Mouse (Mus musculus): ENCODE data around the gene Srgap3. TPM values are rescaled to one million over a fixed set of nuclear protein-coding genes. Genes with fewer than 3 reads are reported as not detected.

Srgap3 gene
- polyA plus RNA-seq, 1 experiment from 2014 or later, result 37.2 TPM

DNA sequence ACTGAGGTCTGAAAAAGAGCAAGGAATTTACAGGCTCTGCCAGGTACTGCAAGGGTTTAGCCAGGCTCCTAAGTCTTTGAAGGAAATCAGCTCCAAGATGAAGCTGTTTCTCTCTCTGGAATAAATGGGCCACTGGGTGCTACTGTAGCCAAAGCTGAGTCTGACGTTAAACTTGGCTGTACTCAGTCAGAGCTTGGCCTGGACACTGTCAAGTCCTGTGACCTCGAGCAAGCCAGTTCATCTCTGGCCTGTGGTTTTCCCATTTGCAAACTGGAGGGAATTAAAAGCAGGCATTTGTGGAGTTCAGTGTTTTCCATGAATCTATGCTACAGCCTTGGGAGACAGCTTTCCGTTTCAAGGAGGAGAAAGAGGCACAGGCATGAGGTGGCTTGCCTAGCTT is 107.7 kb downstream of the Srgap3 start:
- H3K9ac ChIP-seq (replicated peaks; ENCODE audit: low read depth, low read length), result no peak overlapping the region
- H3K36me3 ChIP-seq (ENCODE audit: control insufficient read depth, insufficient read depth), result no peaks in the 10 kb centered on the region
- H3K9me3 ChIP-seq (ENCODE audit: control insufficient read depth, low read length), result no peaks in the 10 kb centered on the region
- WGBS, result 42% methylated on average over 3 of the region's 3 CpGs
- no peak for ATAC-seq
- H3K4me2 ChIP-seq (ENCODE audit: low read length), result no peak overlapping the region
- no peaks in the 10 kb centered on the region for H3K27me3 ChIP-seq (replicated peaks; ENCODE audit: control insufficient read depth, insufficient read depth, low read length)
- H3K4me1 ChIP-seq (replicated peaks; ENCODE audit: control insufficient read depth, insufficient read depth, low read length), result peaks cover 36% of the 10 kb centered on the region
- peak overlapping the region; percentile 76 for H3K27ac ChIP-seq (ENCODE audit: low read length)
- H3K4me3 ChIP-seq (replicated peaks; ENCODE audit: low read length), result no peak overlapping the region

DNA sequence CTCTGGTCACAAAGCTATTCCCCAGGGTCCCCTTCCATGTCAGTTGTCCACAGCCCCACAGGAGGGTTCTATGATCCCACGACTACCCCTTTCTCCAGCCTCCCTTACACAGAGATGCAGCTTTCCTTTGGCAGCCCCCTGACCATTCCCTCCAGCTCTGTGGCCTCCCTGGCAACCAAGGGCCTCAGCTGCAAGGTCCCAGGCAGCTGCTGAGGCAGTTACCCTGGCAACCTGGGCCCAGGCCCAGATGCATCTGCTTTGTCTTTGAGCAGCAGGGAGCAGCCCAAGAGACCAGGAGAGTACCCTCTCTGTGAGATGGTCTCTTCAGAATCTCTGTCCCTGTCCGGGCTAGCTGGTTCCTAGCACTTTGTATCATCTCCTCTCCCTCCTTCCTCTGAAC is 108.2 kb downstream of the Srgap3 start:
- no peaks in the 10 kb centered on the region for H3K27me3 ChIP-seq (replicated peaks; ENCODE audit: control insufficient read depth, insufficient read depth, low read length)
- no peaks in the 10 kb centered on the region for H3K36me3 ChIP-seq (ENCODE audit: control insufficient read depth, insufficient read depth)
- no peak overlapping the region for H3K4me2 ChIP-seq (ENCODE audit: low read length)
- no peak overlapping the region for H3K4me3 ChIP-seq (replicated peaks; ENCODE audit: low read length)
- H3K9me3 ChIP-seq (ENCODE audit: control insufficient read depth, low read length), result no peaks in the 10 kb centered on the region
- H3K4me1 ChIP-seq (replicated peaks; ENCODE audit: control insufficient read depth, insufficient read depth, low read length), result peaks cover 41% of the 10 kb centered on the region
- peak overlapping the region; percentile 76 for H3K27ac ChIP-seq (ENCODE audit: low read length)
- WGBS, result 4% methylated on average over 2 of the region's 2 CpGs
- peak; percentile 95 for ATAC-seq
- H3K9ac ChIP-seq (replicated peaks; ENCODE audit: low read depth, low read length), result no peak overlapping the region

DNA sequence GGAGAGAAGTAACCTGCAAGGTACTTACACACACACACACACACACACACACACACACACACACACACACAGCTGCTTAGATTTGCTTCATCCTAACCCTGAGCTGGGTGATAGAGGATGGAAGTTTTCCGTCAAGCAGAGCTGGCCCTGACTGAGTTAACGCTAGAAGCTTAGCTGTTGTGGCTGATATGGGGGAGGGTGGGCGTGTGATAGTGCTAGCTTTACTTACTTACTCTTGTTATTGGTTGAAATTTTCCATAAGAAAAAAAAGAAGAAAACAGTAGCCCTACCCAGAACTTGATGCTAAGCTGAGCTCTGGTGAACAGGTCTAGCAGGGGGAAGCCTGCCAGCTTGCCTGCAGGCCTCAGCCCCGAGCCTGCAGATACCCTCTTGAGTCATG is 110.4 kb downstream of the Srgap3 start:
- H3K4me1 ChIP-seq (replicated peaks; ENCODE audit: control insufficient read depth, insufficient read depth, low read length), result peaks cover 45% of the 10 kb centered on the region
- no peak overlapping the region for H3K27ac ChIP-seq (ENCODE audit: low read length)
- 81% methylated on average over 4 of the region's 4 CpGs for WGBS

DNA sequence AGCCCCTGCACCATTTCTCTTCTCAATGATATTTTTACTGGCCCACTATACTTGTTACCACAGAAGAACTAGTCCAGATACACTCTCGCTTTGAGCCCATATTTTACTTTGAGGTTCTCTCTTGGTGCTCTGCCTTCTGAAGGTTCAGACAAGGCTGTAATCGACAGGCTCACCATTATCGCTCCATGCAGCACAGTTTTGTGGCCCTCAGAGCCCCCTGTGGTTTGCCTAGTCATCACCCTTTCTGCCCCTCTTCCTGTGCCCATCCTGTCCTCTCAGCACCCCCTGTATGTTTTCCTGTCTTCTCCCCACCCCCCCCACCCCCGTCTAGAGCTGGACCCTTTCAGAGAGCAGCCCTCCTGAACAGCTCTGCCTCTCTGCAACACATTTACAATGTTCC is 111.7 kb downstream of the Srgap3 start:
- H3K36me3 ChIP-seq (ENCODE audit: control insufficient read depth, insufficient read depth), result no peaks in the 10 kb centered on the region
- peaks cover 40% of the 10 kb centered on the region for H3K4me1 ChIP-seq (replicated peaks; ENCODE audit: control insufficient read depth, insufficient read depth, low read length)
- no peak overlapping the region for H3K4me3 ChIP-seq (replicated peaks; ENCODE audit: low read length)
- no peak overlapping the region for H3K4me2 ChIP-seq (ENCODE audit: low read length)
- H3K9ac ChIP-seq (replicated peaks; ENCODE audit: low read depth, low read length), result no peak overlapping the region
- no peak overlapping the region for H3K27ac ChIP-seq (ENCODE audit: low read length)
- H3K9me3 ChIP-seq (ENCODE audit: control insufficient read depth, low read length), result no peaks in the 10 kb centered on the region
- no peaks in the 10 kb centered on the region for H3K27me3 ChIP-seq (replicated peaks; ENCODE audit: control insufficient read depth, insufficient read depth, low read length)
- 91% methylated on average over 4 of the region's 4 CpGs for WGBS
- no peak for ATAC-seq

More for the DNA sequence above, 110.4 kb downstream of the Srgap3 start:
- H3K27me3 ChIP-seq (replicated peaks; ENCODE audit: control insufficient read depth, insufficient read depth, low read length), result no peaks in the 10 kb centered on the region
- no peak overlapping the region for H3K4me2 ChIP-seq (ENCODE audit: low read length)
- H3K9ac ChIP-seq (replicated peaks; ENCODE audit: low read depth, low read length), result no peak overlapping the region
- no peak overlapping the region for H3K4me3 ChIP-seq (replicated peaks; ENCODE audit: low read length)
- no peak for ATAC-seq
- H3K9me3 ChIP-seq (ENCODE audit: control insufficient read depth, low read length), result no peaks in the 10 kb centered on the region
- H3K36me3 ChIP-seq (ENCODE audit: control insufficient read depth, insufficient read depth), result no peaks in the 10 kb centered on the region

DNA sequence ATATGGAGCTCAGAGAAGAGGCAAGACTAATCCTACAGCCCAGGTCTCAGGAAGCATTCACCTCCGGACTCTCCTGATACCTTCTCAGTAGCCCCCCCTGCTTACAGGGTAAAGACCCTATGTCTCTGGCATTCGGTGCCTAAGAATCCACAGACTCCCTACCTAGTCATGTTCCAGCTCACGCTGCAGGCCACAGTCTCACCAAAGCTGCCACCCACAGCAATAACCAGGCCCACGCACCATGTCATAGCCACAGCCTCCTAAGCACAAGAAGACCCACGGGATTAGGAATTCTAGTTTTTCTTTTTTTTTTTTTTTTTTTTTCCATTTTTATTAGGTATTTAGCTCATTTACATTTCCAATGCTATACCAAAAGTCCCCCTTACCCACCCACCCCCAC is 112.6 kb downstream of the Srgap3 start:
- Histone ChIP-seq H3K36me3 (ENCODE audit: control insufficient read depth, insufficient read depth) (no peaks in the 10 kb centered on the region), H3K9ac (replicated peaks; ENCODE audit: low read depth, low read length) (peak overlapping the region; percentile 7; the same call in 1 of the 2 replicates), H3K4me1 (replicated peaks; ENCODE audit: control insufficient read depth, insufficient read depth, low read length) (peaks cover 30% of the 10 kb centered on the region), H3K27me3 (replicated peaks; ENCODE audit: control insufficient read depth, insufficient read depth, low read length) (no peaks in the 10 kb centered on the region), H3K4me3 (replicated peaks; ENCODE audit: low read length) (no peak overlapping the region), H3K4me2 (ENCODE audit: low read length) (no peak overlapping the region), H3K9me3 (ENCODE audit: control insufficient read depth, low read length) (no peaks in the 10 kb centered on the region), H3K27ac (ENCODE audit: low read length) (no peak overlapping the region)
- ATAC-seq, result no peak
- WGBS, result 88% methylated on average over 5 of the region's 5 CpGs

DNA sequence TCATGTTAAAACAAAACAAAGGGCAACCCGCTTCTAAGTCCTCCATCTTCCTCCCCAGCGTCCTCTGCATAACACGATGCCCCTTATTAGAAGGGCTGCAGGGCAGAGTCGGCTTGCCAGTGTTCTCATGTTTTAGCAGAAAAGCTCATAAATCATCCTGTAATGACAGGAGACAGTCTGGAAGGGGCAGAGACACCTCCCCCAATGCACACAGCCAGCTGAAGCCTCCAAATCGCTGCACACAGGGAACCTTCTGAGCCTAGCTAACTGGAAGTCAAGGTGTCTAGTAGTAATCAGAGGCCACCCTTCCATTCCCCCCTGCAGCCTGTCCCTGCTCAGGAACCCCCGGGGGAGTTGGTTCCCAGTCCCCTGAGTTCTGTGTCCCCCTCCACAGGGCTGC is 113.3 kb downstream of the Srgap3 start:
- ATAC-seq, result no peak

DNA sequence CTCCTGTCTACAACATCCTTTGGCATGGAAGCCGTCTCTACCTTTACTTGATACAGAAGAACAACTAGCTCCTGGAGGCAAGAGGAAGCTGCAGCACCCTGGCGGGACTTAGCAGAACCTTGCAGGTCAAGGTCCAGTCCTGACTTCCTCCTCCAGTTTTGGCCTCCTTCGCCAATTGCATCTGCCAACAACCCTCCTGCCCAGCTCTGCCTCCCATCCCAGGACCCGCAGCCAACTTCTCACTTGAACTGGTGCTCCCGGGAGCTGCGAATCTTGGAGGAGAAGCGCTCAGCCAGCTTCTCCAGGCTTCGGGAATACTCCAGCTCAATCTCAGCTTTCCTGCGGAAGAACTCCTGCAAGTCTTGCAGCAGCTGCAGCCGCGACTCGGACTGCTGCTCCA is 117.9 kb downstream of the Srgap3 start:
- 73% methylated on average over 12 of the region's 12 CpGs for WGBS

More for the DNA sequence above, 113.3 kb downstream of the Srgap3 start:
- Histone ChIP-seq H3K4me2 (ENCODE audit: low read length) (no peak overlapping the region), H3K9ac (replicated peaks; ENCODE audit: low read depth, low read length) (no peak overlapping the region), H3K27me3 (replicated peaks; ENCODE audit: control insufficient read depth, insufficient read depth, low read length) (no peaks in the 10 kb centered on the region), H3K36me3 (ENCODE audit: control insufficient read depth, insufficient read depth) (no peaks in the 10 kb centered on the region), H3K9me3 (ENCODE audit: control insufficient read depth, low read length) (no peaks in the 10 kb centered on the region), H3K4me1 (replicated peaks; ENCODE audit: control insufficient read depth, insufficient read depth, low read length) (peaks cover 27% of the 10 kb centered on the region), H3K27ac (ENCODE audit: low read length) (peak overlapping the region; percentile 21; the same call in 1 of the 2 replicates), H3K4me3 (replicated peaks; ENCODE audit: low read length) (no peak overlapping the region)
- 41% methylated on average over 6 of the region's 6 CpGs for whole genome bisulfite sequencing

DNA sequence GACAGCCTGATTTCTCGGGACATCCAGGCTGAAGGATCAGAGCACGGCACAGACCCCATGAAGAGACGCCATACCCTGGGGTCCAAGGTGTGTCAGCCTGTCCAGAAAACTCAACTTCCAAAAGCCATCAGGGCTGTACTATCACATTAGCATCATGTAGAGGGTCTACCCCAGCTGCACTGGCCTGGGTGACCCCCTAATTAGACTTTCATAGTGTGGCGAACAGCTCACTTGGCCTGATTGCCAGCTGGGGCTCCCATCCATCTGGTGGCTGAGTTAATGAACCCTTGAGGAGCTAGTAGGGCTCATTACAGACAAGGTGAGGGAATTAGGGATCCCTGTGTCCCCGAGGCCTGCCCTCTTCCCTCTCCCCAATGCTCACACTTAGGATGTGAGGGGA is 118.6 kb downstream of the Srgap3 start:
- no peak overlapping the region for H3K27ac ChIP-seq (ENCODE audit: low read length)
- WGBS, result 70% methylated on average over 5 of the region's 5 CpGs
- peak; percentile 5; the same call in 1 of the 2 replicates for ATAC-seq

More for the DNA sequence above, 117.9 kb downstream of the Srgap3 start:
- H3K9me3 ChIP-seq (ENCODE audit: control insufficient read depth, low read length), result no peaks in the 10 kb centered on the region
- H3K4me1 ChIP-seq (replicated peaks; ENCODE audit: control insufficient read depth, insufficient read depth, low read length), result peaks cover 16% of the 10 kb centered on the region
- no peak overlapping the region for H3K9ac ChIP-seq (replicated peaks; ENCODE audit: low read depth, low read length)
- H3K4me3 ChIP-seq (replicated peaks; ENCODE audit: low read length), result no peak overlapping the region
- H3K36me3 ChIP-seq (ENCODE audit: control insufficient read depth, insufficient read depth), result no peaks in the 10 kb centered on the region
- H3K27me3 ChIP-seq (replicated peaks; ENCODE audit: control insufficient read depth, insufficient read depth, low read length), result no peaks in the 10 kb centered on the region
- no peak for ATAC-seq
- no peak overlapping the region for H3K27ac ChIP-seq (ENCODE audit: low read length)
- H3K4me2 ChIP-seq (ENCODE audit: low read length), result no peak overlapping the region

DNA sequence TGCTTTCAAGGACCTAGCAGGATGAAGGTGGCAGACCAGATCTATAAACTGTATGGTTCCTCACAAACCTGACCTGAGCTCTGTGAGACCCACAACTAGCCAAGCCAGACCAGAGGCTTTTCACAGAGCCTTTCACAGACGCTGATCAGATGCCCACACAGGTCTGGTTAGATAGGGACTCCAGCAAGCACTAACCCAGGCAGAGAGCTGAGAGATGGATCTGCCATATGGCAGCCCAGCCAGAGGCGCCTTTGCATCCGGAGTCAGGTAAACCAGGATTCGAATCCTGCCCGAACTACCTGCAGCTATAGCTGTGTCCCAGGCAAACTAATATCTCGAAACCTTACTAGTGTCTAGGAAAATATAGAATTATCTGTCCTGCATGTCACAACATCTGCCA is 121.4 kb downstream of the Srgap3 start:
- ATAC-seq, result no peak
- Histone ChIP-seq H3K4me3 (replicated peaks; ENCODE audit: low read length) (no peak overlapping the region), H3K27ac (ENCODE audit: low read length) (no peak overlapping the region), H3K9me3 (ENCODE audit: control insufficient read depth, low read length) (no peaks in the 10 kb centered on the region), H3K4me2 (ENCODE audit: low read length) (no peak overlapping the region), H3K27me3 (replicated peaks; ENCODE audit: control insufficient read depth, insufficient read depth, low read length) (no peaks in the 10 kb centered on the region), H3K4me1 (replicated peaks; ENCODE audit: control insufficient read depth, insufficient read depth, low read length) (peaks cover 30% of the 10 kb centered on the region), H3K9ac (replicated peaks; ENCODE audit: low read depth, low read length) (no peak overlapping the region), H3K36me3 (ENCODE audit: control insufficient read depth, insufficient read depth) (no peaks in the 10 kb centered on the region)
- 90% methylated on average over 6 of the region's 6 CpGs for WGBS

More for the DNA sequence above, 118.6 kb downstream of the Srgap3 start:
- Histone ChIP-seq H3K9me3 (ENCODE audit: control insufficient read depth, low read length) (no peaks in the 10 kb centered on the region), H3K4me3 (replicated peaks; ENCODE audit: low read length) (no peak overlapping the region), H3K9ac (replicated peaks; ENCODE audit: low read depth, low read length) (no peak overlapping the region), H3K36me3 (ENCODE audit: control insufficient read depth, insufficient read depth) (no peaks in the 10 kb centered on the region), H3K27me3 (replicated peaks; ENCODE audit: control insufficient read depth, insufficient read depth, low read length) (no peaks in the 10 kb centered on the region), H3K4me2 (ENCODE audit: low read length) (no peak overlapping the region), H3K4me1 (replicated peaks; ENCODE audit: control insufficient read depth, insufficient read depth, low read length) (peaks cover 10% of the 10 kb centered on the region)

DNA sequence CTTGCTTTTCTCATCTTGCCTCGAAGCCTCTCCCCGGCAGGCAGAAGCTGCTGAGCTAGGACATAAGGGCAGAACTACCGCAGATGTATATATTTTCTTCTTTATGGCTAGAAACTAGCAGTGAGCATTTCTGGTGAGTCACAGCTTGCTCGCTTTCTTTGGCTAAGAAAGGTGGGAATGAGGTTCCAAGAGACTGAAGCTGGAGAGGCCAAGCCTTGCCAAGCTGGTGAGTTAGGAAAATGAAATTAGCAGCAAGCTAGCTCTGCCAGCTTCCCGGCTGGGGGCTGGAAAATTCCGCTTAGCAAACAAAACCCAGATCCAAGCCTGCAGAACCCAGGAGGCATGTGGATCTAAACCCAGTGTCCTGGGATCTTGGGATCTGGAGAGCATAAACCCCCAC is 124.0 kb downstream of the Srgap3 start:
- peak; percentile 58 for ATAC-seq
- no peaks in the 10 kb centered on the region for H3K36me3 ChIP-seq (ENCODE audit: control insufficient read depth, insufficient read depth)
- H3K27ac ChIP-seq (ENCODE audit: low read length), result peak overlapping the region; percentile 46

More for the DNA sequence above, 124.0 kb downstream of the Srgap3 start:
- Histone ChIP-seq H3K9ac (replicated peaks; ENCODE audit: low read depth, low read length) (no peak overlapping the region), H3K4me3 (replicated peaks; ENCODE audit: low read length) (no peak overlapping the region), H3K9me3 (ENCODE audit: control insufficient read depth, low read length) (no peaks in the 10 kb centered on the region), H3K4me2 (ENCODE audit: low read length) (no peak overlapping the region), H3K4me1 (replicated peaks; ENCODE audit: control insufficient read depth, insufficient read depth, low read length) (peaks cover 32% of the 10 kb centered on the region), H3K27me3 (replicated peaks; ENCODE audit: control insufficient read depth, insufficient read depth, low read length) (no peaks in the 10 kb centered on the region)
- 67% methylated on average over 6 of the region's 6 CpGs for WGBS
